Mouse (Mus musculus) kidney, postnatal 25 days (tissue): ENCODE results near the gene Fry.

Experiments
- DNase-seq, 2 experiments: peaks; one replicate each; pipeline ENCODE4 v3.0.0; 2021; ENCODE audit warnings: mixed read lengths in 2 of 2

Gene Fry

GRCm38 (mm10) chr5:150279387-150279786 is 160.9 kb downstream of the Fry start:
- DNase-seq = no peak

GRCm38 (mm10) chr5:150281084-150281483 is 162.6 kb downstream of the Fry start:
- no peak for DNase-seq

GRCm38 (mm10) chr5:150282091-150282490 is 163.6 kb downstream of the Fry start:
- no peak for DNase-seq

GRCm38 (mm10) chr5:150287949-150288348 is 169.5 kb downstream of the Fry start:
- DNase-seq = no peak

- peak; percentile 41 to 44 for DNase-seq
These were observed 171.2 kb downstream of the Fry start for GRCm38 (mm10) chr5:150289611-150290010.

- DNase-seq = no peak
These were observed 172.2 kb downstream of the Fry start for GRCm38 (mm10) chr5:150290494-150291199.

- no peak for DNase-seq
These were observed 172.8 kb downstream of the Fry start for GRCm38 (mm10) chr5:150291216-150291615.

- no peak for DNase-seq
These were observed 173.7 kb downstream of the Fry start for GRCm38 (mm10) chr5:150292186-150292585.

- DNase-seq = no peak
These were observed 175.9 kb downstream of the Fry start for GRCm38 (mm10) chr5:150294306-150294705.

- no peak for DNase-seq
These were observed 176.7 kb downstream of the Fry start for GRCm38 (mm10) chr5:150295096-150295495.

- DNase-seq = no peak
These were observed 180.5 kb downstream of the Fry start for GRCm38 (mm10) chr5:150298969-150299368.

GRCm38 (mm10) chr5:150302123-150302522 is 183.7 kb downstream of the Fry start:
- no peak for DNase-seq

- no peak for DNase-seq
These were observed 184.6 kb downstream of the Fry start for GRCm38 (mm10) chr5:150302996-150303395.

- DNase-seq = no peak
These were observed 188.1 kb downstream of the Fry start for GRCm38 (mm10) chr5:150306497-150306896.

- no peak for DNase-seq
These were observed 194.8 kb downstream of the Fry start for GRCm38 (mm10) chr5:150313229-150313628.

- no peak for DNase-seq
These were observed 196.1 kb downstream of the Fry start for GRCm38 (mm10) chr5:150314582-150314981.

GRCm38 (mm10) chr5:150325411-150325810 is 207.0 kb downstream of the Fry start:
- DNase-seq = no peak

GRCm38 (mm10) chr5:150328686-150329085 is 210.2 kb downstream of the Fry start:
- no peak for DNase-seq

- DNase-seq = no peak
These were observed 213.4 kb downstream of the Fry start for GRCm38 (mm10) chr5:150331821-150332220.

- no peak for DNase-seq
These were observed 214.4 kb downstream of the Fry start for GRCm38 (mm10) chr5:150332810-150333209.

- no peak for DNase-seq
These were observed 214.9 kb downstream of the Fry start for GRCm38 (mm10) chr5:150333328-150333731.

- no peak for DNase-seq
These were observed 218.0 kb downstream of the Fry start for GRCm38 (mm10) chr5:150336451-150336850.

GRCm38 (mm10) chr5:150337696-150338095 is 219.3 kb downstream of the Fry start:
- no peak for DNase-seq

- no peak for DNase-seq
These were observed 222.5 kb downstream of the Fry start for GRCm38 (mm10) chr5:150340944-150341343.

GRCm38 (mm10) chr5:150342139-150342538 is 223.7 kb downstream of the Fry start:
- no peak for DNase-seq
